Mouse (Mus musculus) hindbrain, postnatal 0 days (tissue): ENCODE measurements around the gene Shf. TPM values are rescaled to one million over a fixed set of nuclear protein-coding genes. Genes with fewer than 3 reads are reported as not detected.
"Not testable (repeated sequence)": the region's sequence is repeated elsewhere in the genome, so short reads cannot be mapped to it uniquely, and the experiment has no call there.

Experiments used
- ATAC-seq: fragments of 200-750 bp; cut with Nextera tagmentation; 2 replicates; pipeline ENCODE4 v1.8.0; 2017; ENCODE audit warnings: mild to moderate bottlenecking, moderate TSS enrichment, moderate library complexity
- DNase-seq: peaks from one replicate; pipeline ENCODE4 v3.0.0-alpha.2; 2015; ENCODE audit warnings: low spot score
- H3K27ac ChIP-seq: fragments of 300-500 bp; sonication (generic); 2 replicates; pipeline ENCODE4 v1.5.1; 2014; ENCODE audit warnings: mild to moderate bottlenecking
- H3K27me3 ChIP-seq: fragments of 300-500 bp; sonication (generic); 2 replicates; pipeline ENCODE4 v1.6.1; 2014; ENCODE audit warnings: low read length, mixed read lengths; ENCODE audit not compliant: insufficient read depth
- H3K36me3 ChIP-seq: fragments of 300-500 bp; sonication (generic); 2 replicates; pipeline ENCODE4 v1.6.1; 2014; ENCODE audit warnings: low read length, mixed read lengths; ENCODE audit not compliant: insufficient read depth
- H3K4me1 ChIP-seq: fragments of 300-500 bp; sonication (generic); 2 replicates; pipeline ENCODE4 v1.6.1; 2014; ENCODE audit warnings: antibody characterized with exemption, low read length, mixed read lengths; ENCODE audit not compliant: insufficient read depth
- H3K4me2 ChIP-seq: fragments of 300-500 bp; sonication (generic); 2 replicates; pipeline ENCODE4 v1.6.1; 2014; ENCODE audit warnings: low read depth, mild to moderate bottlenecking, low read length, moderate library complexity, mixed read lengths
- H3K4me3 ChIP-seq: fragments of 300-500 bp; sonication (generic); 2 replicates; pipeline ENCODE4 v1.5.1; 2014; ENCODE audit warnings: low read length
- H3K9ac ChIP-seq: fragments of 300-500 bp; sonication (generic); replicated peaks from 2 replicates; pipeline ENCODE4 v1.6.1; 2014; ENCODE audit warnings: mild to moderate bottlenecking, low read length, moderate library complexity, mixed read lengths
- H3K9me3 ChIP-seq: fragments of 300-500 bp; sonication (generic); 2 replicates; pipeline ENCODE4 v1.6.1; 2016; ENCODE audit warnings: low read length, mixed read lengths
- CTCF ChIP-seq: IDR thresholded peaks from 2 replicates; pipeline ENCODE4 v1.5.1; 2016; ENCODE audit warnings: antibody characterized with exemption, control low read depth, low read depth
- WGBS: fragments of 180-500 bp; shearing (Covaris S2); extraction: QIAGEN DNeasy Blood & Tissue Kit; methylation state at CpG from one replicate; pipeline ENCODE4 v1.1.7; 2014; 5-methylcytosine and 5-hydroxymethylcytosine counted together
- polyA plus RNA-seq: library from polyadenylated mRNA; unstranded; fragments of >200 nt; fragmentation: Nextera tagmentation; extraction: Ambion mirVana; gene quantifications from 2 replicates; pipeline ENCODE4 v1.2.1, GENCODE M21; 2015
- total RNA-seq: library from RNA; depleted of rRNA; stranded (reverse); fragments of >200 nt; gene quantifications from 2 replicates; pipeline ENCODE4 v1.2.3, GENCODE M21; 2014

Shf gene
- total and polyA plus RNA-seq, 2 experiments from 2014 or later, result 12.2 to 134 TPM

GRCm38 (mm10) chr2:122337291-122337690 lies 31.7 kb downstream of the Shf start:
- Histone ChIP-seq H3K27me3 (no peaks in the 10 kb centered on the region), H3K4me2 (peak overlapping the region; percentile 32), H3K36me3 (no peaks in the 10 kb centered on the region), H3K27ac (no peak overlapping the region), H3K4me3 (no peak overlapping the region), H3K9ac (no peak overlapping the region), H3K9me3 (no peaks in the 10 kb centered on the region), H3K4me1 (no peaks in the 10 kb centered on the region)
- 56% methylated on average over 21 of the region's 21 CpGs for WGBS
- no peak for DNase-seq
- ATAC-seq, result peak; percentile 36; the same call in 1 of the 2 replicates
- TF ChIP-seq CTCF, result peak; percentile 20; the same call in 1 of the 2 replicates

- no peak overlapping the region for H3K27ac ChIP-seq
- H3K4me1 ChIP-seq, result no peaks in the 10 kb centered on the region
- DNase-seq (no peak), ATAC-seq (no peak)
- no peak for TF ChIP-seq CTCF
- no peak overlapping the region for H3K9ac ChIP-seq
- WGBS, result 43% methylated on average over 3 of the region's 3 CpGs
- H3K9me3 ChIP-seq, result no peaks in the 10 kb centered on the region
- H3K36me3 ChIP-seq, result no peaks in the 10 kb centered on the region
- no peaks in the 10 kb centered on the region for H3K27me3 ChIP-seq
- no peak overlapping the region for H3K4me2 ChIP-seq
- no peak overlapping the region for H3K4me3 ChIP-seq
These were observed 34.8 kb downstream of the Shf start for GRCm38 (mm10) chr2:122334170-122334569.

- H3K9ac ChIP-seq, result no peak overlapping the region
- H3K4me1 ChIP-seq, result no peaks in the 10 kb centered on the region
- no peak for ATAC-seq
- 86% methylated on average over 3 of the region's 3 CpGs for WGBS
- no peak for TF ChIP-seq CTCF
- no peaks in the 10 kb centered on the region for H3K9me3 ChIP-seq
- H3K27ac ChIP-seq, result no peak overlapping the region
- DNase-seq, result no peak
- no peaks in the 10 kb centered on the region for H3K27me3 ChIP-seq
- no peak overlapping the region for H3K4me3 ChIP-seq
- H3K4me2 ChIP-seq, result no peak overlapping the region
- H3K36me3 ChIP-seq, result no peaks in the 10 kb centered on the region
These were observed 36.7 kb downstream of the Shf start for GRCm38 (mm10) chr2:122332222-122332621.

- not testable (repeated sequence) for H3K27ac ChIP-seq, H3K4me1 ChIP-seq, ATAC-seq, H3K4me3 ChIP-seq, DNase-seq, H3K9me3 ChIP-seq, H3K27me3 ChIP-seq, H3K4me2 ChIP-seq, H3K36me3 ChIP-seq, H3K9ac ChIP-seq
- 86% methylated on average over 4 of the region's 6 CpGs for WGBS
These were observed 38.6 kb downstream of the Shf start for GRCm38 (mm10) chr2:122330317-122330716.

- 78% methylated on average over 3 of the region's 3 CpGs for WGBS
- no peaks in the 10 kb centered on the region for H3K36me3 ChIP-seq
These were observed 41.0 kb downstream of the Shf start for GRCm38 (mm10) chr2:122327986-122328385.

GRCm38 (mm10) chr2:122325361-122325760 lies 43.6 kb downstream of the Shf start:
- Histone ChIP-seq H3K9me3 (no peaks in the 10 kb centered on the region), H3K9ac (no peak overlapping the region), H3K4me1 (no peaks in the 10 kb centered on the region), H3K4me2 (no peak overlapping the region), H3K27me3 (no peaks in the 10 kb centered on the region), H3K4me3 (no peak overlapping the region), H3K27ac (no peak overlapping the region), H3K36me3 (no peaks in the 10 kb centered on the region)
- ATAC-seq (no peak), DNase-seq (no peak)
- 80% methylated on average over 2 of the region's 2 CpGs for WGBS
- no peak for TF ChIP-seq CTCF

More at GRCm38 (mm10) chr2:122327986-122328385, 41.0 kb downstream of the Shf start:
- ATAC-seq, result no peak
- Histone ChIP-seq H3K9ac (no peak overlapping the region), H3K4me2 (no peak overlapping the region), H3K27ac (no peak overlapping the region), H3K27me3 (no peaks in the 10 kb centered on the region), H3K4me3 (no peak overlapping the region), H3K4me1 (no peaks in the 10 kb centered on the region), H3K9me3 (no peaks in the 10 kb centered on the region)
- no peak for DNase-seq
- TF ChIP-seq CTCF, result no peak

- no peak overlapping the region for H3K4me2 ChIP-seq
- H3K4me1 ChIP-seq, result no peaks in the 10 kb centered on the region
- 78% methylated on average over 3 of the region's 3 CpGs for WGBS
- ATAC-seq (no peak), DNase-seq (no peak)
- no peak overlapping the region for H3K9ac ChIP-seq
- H3K36me3 ChIP-seq, result no peaks in the 10 kb centered on the region
- no peaks in the 10 kb centered on the region for H3K9me3 ChIP-seq
- no peak overlapping the region for H3K27ac ChIP-seq
- no peak for TF ChIP-seq CTCF
- no peaks in the 10 kb centered on the region for H3K27me3 ChIP-seq
- no peak overlapping the region for H3K4me3 ChIP-seq
These were observed 44.4 kb downstream of the Shf start for GRCm38 (mm10) chr2:122324586-122324985.
